Mouse (Mus musculus): ENCODE results near the gene Msrb3. TPM values are rescaled to one million over a fixed set of nuclear protein-coding genes. Genes with fewer than 3 reads are reported as not detected.
"Not testable (repeated sequence)": the region's sequence is repeated elsewhere in the genome, so short reads cannot be mapped to it uniquely, and the experiment has no call there.

The Msrb3 gene
- polyA plus RNA-seq, 1 experiment from 2014 or later = 31.4 TPM

DNA sequence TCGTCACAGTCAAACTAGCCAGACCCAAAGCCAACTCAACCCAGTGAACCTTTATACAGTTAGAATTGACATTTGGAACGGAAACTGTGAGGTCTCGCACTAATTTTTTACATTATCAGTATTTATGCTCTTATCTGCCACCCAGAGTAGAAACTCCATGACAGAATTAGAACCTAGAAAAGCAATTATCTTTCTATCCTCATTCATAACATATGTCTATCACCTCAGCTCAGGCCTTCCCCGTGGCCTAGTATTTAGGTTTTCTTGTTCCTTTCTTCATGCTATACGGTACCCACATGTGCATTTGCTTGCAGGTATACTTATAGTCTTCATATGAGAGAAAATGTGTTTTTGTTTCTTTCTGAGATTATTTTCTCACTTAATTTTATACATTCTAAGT is 146.4 kb downstream of the Msrb3 start:
- ATAC-seq (replicated peaks; ENCODE audit: insufficient number of reproducible peaks, low FRiP score, low TSS enrichment) = no peak
- Histone ChIP-seq H3K9me3 (replicated peaks; ENCODE audit: control insufficient read depth, low read length) (no peaks in the 10 kb centered on the region), H3K27ac (ENCODE audit: low read depth, low read length) (peak overlapping the region; percentile 94; the same call in 1 of the 2 replicates), H3K36me3 (ENCODE audit: control insufficient read depth, insufficient read depth, low read length) (no peaks in the 10 kb centered on the region), H3K4me2 (no peak overlapping the region), H3K4me3 (ENCODE audit: low read depth, low read length) (no peak overlapping the region), H3K4me1 (ENCODE audit: control insufficient read depth, insufficient read depth, low read length) (peaks cover 14% of the 10 kb centered on the region; the same call in 1 of the 2 replicates), H3K27me3 (ENCODE audit: control insufficient read depth, insufficient read depth, low read length) (no peaks in the 10 kb centered on the region), H3K9ac (ENCODE audit: low read depth, low read length) (no peak overlapping the region)
- 64% methylated on average over 5 of the region's 5 CpGs for WGBS (ENCODE audit: insufficient replicate concordance)

DNA sequence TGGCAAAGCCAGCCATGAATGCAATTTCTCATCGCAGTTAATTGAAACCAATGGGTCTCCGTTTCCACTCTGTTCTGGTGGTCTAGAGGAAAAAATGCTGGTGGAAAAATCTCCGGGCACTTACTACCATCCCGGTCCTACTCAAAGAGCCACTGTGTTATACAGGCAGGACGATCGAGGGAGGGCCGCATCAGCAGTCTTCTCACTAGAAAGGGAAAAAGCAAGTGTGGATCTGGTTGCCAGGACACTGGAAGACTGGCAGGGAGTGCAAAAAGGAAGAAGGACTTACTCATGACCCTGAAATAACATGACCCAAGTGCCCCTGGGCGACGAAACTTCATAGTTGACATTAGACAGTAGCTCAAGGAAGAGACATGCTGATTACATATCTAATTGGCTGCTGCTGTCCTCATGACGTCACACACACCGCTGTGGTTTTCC is 147.1 kb downstream of the Msrb3 start:
- H3K4me1 ChIP-seq (ENCODE audit: control insufficient read depth, insufficient read depth, low read length) = peaks cover 14% of the 10 kb centered on the region; the same call in 1 of the 2 replicates
- no peaks in the 10 kb centered on the region for H3K36me3 ChIP-seq (ENCODE audit: control insufficient read depth, insufficient read depth, low read length)
- WGBS (ENCODE audit: insufficient replicate concordance) = 30% methylated on average over 11 of the region's 11 CpGs
- ATAC-seq (replicated peaks; ENCODE audit: insufficient number of reproducible peaks, low FRiP score, low TSS enrichment) = peak; percentile 78
- no peak overlapping the region for H3K9ac ChIP-seq (ENCODE audit: low read depth, low read length)
- peak overlapping the region; percentile 94 for H3K27ac ChIP-seq (ENCODE audit: low read depth, low read length)
- H3K4me2 ChIP-seq = peak overlapping the region; percentile 22
- no peaks in the 10 kb centered on the region for H3K27me3 ChIP-seq (ENCODE audit: control insufficient read depth, insufficient read depth, low read length)
- no peak overlapping the region for H3K4me3 ChIP-seq (ENCODE audit: low read depth, low read length)
- H3K9me3 ChIP-seq (replicated peaks; ENCODE audit: control insufficient read depth, low read length) = no peaks in the 10 kb centered on the region

DNA sequence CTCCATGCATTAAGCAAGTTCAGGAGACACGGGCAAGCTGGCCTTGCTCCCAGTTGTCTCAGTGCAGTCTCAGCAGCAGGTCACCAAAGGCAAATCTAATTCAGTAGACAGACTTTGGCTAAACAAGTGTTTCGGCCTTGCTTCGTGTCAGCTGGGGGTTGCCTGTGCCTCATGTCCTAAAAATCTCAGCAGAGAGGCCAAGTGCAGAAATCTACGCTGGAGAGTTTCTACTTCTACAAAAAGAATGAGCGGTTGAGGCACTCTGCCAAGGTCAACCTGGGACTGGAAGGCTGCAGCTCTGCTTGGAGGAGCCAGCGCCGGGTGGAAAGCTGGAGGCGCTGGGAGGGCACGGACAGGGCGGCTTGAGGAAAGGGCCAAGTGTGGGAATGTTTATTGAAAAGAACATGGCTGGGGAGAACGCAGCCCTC is 147.6 kb downstream of the Msrb3 start:
- WGBS (ENCODE audit: insufficient replicate concordance) = 22% methylated on average over 11 of the region's 11 CpGs
- Histone ChIP-seq H3K27me3 (ENCODE audit: control insufficient read depth, insufficient read depth, low read length) (no peaks in the 10 kb centered on the region), H3K4me1 (ENCODE audit: control insufficient read depth, insufficient read depth, low read length) (peaks cover 14% of the 10 kb centered on the region; the same call in 1 of the 2 replicates), H3K27ac (ENCODE audit: low read depth, low read length) (peak overlapping the region; percentile 94), H3K9me3 (replicated peaks; ENCODE audit: control insufficient read depth, low read length) (no peaks in the 10 kb centered on the region), H3K9ac (ENCODE audit: low read depth, low read length) (no peak overlapping the region), H3K4me3 (ENCODE audit: low read depth, low read length) (no peak overlapping the region), H3K36me3 (ENCODE audit: control insufficient read depth, insufficient read depth, low read length) (no peaks in the 10 kb centered on the region), H3K4me2 (peak overlapping the region; percentile 22; the same call in 1 of the 2 replicates)
- peak; percentile 75; the same call in 1 of the 2 replicates for ATAC-seq (replicated peaks; ENCODE audit: insufficient number of reproducible peaks, low FRiP score, low TSS enrichment)

DNA sequence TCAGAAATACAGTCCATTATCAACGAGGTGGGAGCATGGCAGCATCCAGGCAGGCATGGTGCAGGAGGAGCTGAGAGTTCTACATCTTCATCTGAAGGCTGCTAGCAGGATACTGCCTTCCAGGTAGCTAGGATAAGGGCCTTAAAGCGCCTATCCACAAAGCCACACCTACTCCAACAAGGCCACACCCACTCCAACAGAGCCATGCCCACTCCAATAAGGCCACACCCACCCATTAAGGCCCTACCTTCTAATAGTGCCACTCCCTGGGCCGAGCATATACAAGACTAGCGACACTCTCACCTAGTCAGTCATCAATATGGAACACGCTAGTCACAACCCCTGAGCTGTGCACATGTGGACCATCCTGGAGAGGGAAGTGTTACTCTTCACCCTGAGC is 149.3 kb downstream of the Msrb3 start:
- not testable (repeated sequence) for H3K9me3 ChIP-seq (replicated peaks; ENCODE audit: control insufficient read depth, low read length); H3K9ac ChIP-seq (ENCODE audit: low read depth, low read length); H3K27ac ChIP-seq (ENCODE audit: low read depth, low read length); H3K27me3 ChIP-seq (ENCODE audit: control insufficient read depth, insufficient read depth, low read length); H3K4me3 ChIP-seq (ENCODE audit: low read depth, low read length); ATAC-seq (replicated peaks; ENCODE audit: insufficient number of reproducible peaks, low FRiP score, low TSS enrichment); H3K4me2 ChIP-seq; H3K36me3 ChIP-seq (ENCODE audit: control insufficient read depth, insufficient read depth, low read length)
- H3K4me1 ChIP-seq (ENCODE audit: control insufficient read depth, insufficient read depth, low read length) = peaks cover 17% of the 10 kb centered on the region
- 93% methylated on average over 5 of the region's 5 CpGs for WGBS (ENCODE audit: insufficient replicate concordance)

DNA sequence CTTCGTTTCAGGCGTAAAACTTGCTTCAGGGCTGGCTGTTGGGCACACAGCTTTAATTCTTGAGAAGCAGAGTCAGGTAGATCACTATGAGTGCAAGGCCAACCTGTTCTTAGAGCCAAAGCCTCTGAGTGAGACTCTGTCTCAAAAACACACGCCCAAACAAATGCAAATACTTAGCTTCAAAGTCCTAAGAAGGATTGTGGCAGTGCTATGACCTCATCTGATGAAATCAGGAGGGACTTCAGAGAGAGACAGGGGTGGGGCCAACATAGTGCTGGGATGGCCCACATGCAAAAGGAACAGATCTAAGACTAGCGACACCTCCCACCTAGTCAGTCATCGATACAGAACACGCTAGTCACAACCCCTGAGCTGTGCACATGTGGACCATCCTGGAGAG is 150.7 kb downstream of the Msrb3 start:
- peaks cover 17% of the 10 kb centered on the region for H3K4me1 ChIP-seq (ENCODE audit: control insufficient read depth, insufficient read depth, low read length)
- H3K27ac ChIP-seq (ENCODE audit: low read depth, low read length) = no peak overlapping the region
- H3K4me3 ChIP-seq (ENCODE audit: low read depth, low read length) = no peak overlapping the region
- H3K36me3 ChIP-seq (ENCODE audit: control insufficient read depth, insufficient read depth, low read length) = no peaks in the 10 kb centered on the region
- H3K4me2 ChIP-seq = no peak overlapping the region
- no peaks in the 10 kb centered on the region for H3K27me3 ChIP-seq (ENCODE audit: control insufficient read depth, insufficient read depth, low read length)
- H3K9me3 ChIP-seq (replicated peaks; ENCODE audit: control insufficient read depth, low read length) = no peaks in the 10 kb centered on the region
- no peak overlapping the region for H3K9ac ChIP-seq (ENCODE audit: low read depth, low read length)
- WGBS (ENCODE audit: insufficient replicate concordance) = 83% methylated on average over 6 of the region's 6 CpGs
- ATAC-seq (replicated peaks; ENCODE audit: insufficient number of reproducible peaks, low FRiP score, low TSS enrichment) = no peak

DNA sequence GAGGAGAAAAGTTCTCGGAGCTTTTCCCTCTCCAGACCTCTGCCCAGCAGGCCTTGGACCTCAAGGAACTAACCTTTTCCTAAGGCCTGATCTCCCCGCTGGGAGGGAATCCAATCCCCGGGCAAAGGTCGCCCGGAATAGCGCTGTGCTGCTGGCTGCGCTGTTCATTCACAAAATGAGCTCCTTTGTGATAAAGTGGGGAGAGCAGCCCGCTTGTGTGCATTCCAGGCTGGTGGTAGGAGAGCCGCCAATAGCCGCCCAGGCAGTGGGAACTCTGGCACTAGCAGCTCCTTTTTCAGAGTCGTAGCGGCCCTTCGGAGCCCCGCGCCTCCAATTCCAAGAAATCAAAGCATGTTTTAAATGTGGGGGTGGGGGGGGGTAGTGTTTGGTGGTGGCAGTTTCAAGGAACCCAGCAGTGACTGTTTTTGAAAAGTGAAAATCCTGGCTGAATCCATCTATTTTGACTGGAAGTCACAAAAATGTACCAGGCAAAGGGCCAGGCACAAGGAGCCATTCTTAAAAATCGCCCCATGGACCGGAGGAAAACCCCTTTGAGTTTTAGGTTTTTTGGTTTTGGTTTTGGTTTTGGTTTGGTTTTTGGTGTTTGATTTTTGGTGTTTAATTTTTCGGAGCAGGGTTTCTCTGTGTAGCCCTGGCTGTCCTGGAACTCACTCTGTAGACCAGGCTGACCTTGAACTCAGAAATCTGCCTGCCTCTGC is 153.6 kb downstream of the Msrb3 start:
- peaks cover 4% of the 10 kb centered on the region for H3K4me1 ChIP-seq (ENCODE audit: control insufficient read depth, insufficient read depth, low read length)
- WGBS (ENCODE audit: insufficient replicate concordance) = 9% methylated on average over 18 of the region's 18 CpGs
- ATAC-seq (replicated peaks; ENCODE audit: insufficient number of reproducible peaks, low FRiP score, low TSS enrichment) = peak; percentile 63; the same call in 1 of the 2 replicates

DNA sequence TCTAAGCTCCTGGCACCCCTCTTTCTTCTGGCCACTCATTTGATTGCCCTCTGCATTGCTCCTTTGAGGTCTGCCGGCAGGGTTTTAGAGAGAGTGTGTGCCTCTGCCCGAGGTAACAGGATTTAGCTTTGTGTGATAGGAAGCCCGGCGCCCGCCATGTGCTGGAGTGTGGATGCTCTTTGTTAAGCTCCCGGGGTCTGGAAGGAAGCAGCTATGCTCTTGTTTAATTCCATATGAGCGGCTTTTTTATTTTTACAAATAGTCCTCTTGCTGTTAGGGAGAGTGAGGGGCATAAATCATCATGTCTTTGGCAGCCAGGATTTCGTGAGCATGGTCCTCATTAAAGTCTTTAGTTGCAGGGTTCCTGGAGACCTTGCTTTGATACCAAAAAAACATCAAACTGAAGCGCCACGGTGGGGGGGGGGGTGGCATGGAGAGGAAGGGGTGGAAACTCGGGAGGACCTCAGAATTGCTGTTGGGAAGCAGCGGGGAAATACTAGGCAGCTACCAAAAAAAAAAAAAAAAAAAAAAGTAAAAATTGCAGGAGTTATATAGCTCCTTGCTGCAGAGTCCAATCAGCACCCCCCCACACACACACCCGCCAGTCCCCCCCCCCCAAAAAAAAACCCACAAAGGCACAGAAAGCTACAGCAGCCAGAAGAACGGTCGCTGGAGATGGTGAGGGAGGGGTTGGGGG is 154.3 kb downstream of the Msrb3 start:
- H3K9me3 ChIP-seq (replicated peaks; ENCODE audit: control insufficient read depth, low read length) = no peaks in the 10 kb centered on the region
- no peaks in the 10 kb centered on the region for H3K36me3 ChIP-seq (ENCODE audit: control insufficient read depth, insufficient read depth, low read length)
- peak overlapping the region; percentile 22 for H3K4me3 ChIP-seq (ENCODE audit: low read depth, low read length)
- peak overlapping the region; percentile 57 for H3K9ac ChIP-seq (ENCODE audit: low read depth, low read length)
- 4% methylated on average over 15 of the region's 15 CpGs for WGBS (ENCODE audit: insufficient replicate concordance)
- H3K4me2 ChIP-seq = peak overlapping the region; percentile 58
- no peak for ATAC-seq (replicated peaks; ENCODE audit: insufficient number of reproducible peaks, low FRiP score, low TSS enrichment)
- H3K27ac ChIP-seq (ENCODE audit: low read depth, low read length) = peak overlapping the region; percentile 82
- H3K27me3 ChIP-seq (ENCODE audit: control insufficient read depth, insufficient read depth, low read length) = no peaks in the 10 kb centered on the region
- peaks cover 4% of the 10 kb centered on the region for H3K4me1 ChIP-seq (ENCODE audit: control insufficient read depth, insufficient read depth, low read length)

More for the DNA sequence above, 153.6 kb downstream of the Msrb3 start:
- Histone ChIP-seq H3K4me3 (ENCODE audit: low read depth, low read length) (peak overlapping the region; percentile 22), H3K4me2 (peak overlapping the region; percentile 58), H3K27ac (ENCODE audit: low read depth, low read length) (peak overlapping the region; percentile 82), H3K36me3 (ENCODE audit: control insufficient read depth, insufficient read depth, low read length) (no peaks in the 10 kb centered on the region), H3K27me3 (ENCODE audit: control insufficient read depth, insufficient read depth, low read length) (no peaks in the 10 kb centered on the region), H3K9ac (ENCODE audit: low read depth, low read length) (peak overlapping the region; percentile 52), H3K9me3 (replicated peaks; ENCODE audit: control insufficient read depth, low read length) (no peaks in the 10 kb centered on the region)

DNA sequence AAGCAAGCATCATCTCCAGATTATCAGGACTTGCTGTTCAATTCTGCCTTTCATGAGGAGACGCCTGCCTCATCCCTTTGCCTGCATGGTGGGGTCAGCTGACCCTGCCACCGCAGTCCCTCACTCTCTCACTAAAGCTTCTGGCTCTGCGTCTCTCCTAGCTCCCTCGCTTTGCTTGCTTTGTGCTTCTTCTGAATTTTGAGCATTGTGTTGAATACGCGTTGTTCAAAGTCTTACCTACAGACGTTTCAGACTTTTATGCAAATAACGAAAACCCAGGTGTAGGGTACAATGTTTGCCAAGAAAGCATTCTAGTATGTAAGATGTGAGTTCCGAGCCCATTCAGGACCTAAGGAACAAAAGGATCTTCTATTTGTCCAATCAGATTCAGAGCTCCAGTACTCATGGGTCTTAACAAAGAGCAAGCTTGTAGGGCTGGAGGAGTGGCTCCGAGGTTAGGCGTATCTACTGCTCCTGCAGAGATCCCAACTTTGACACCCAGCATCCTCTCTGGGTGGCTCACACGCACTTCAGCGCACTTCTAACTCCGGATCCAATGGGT is 162.3 kb downstream of the Msrb3 start:
- H3K4me3 ChIP-seq (ENCODE audit: low read depth, low read length) = peak overlapping the region; percentile 25; the same call in 1 of the 2 replicates
- 28% methylated on average over 14 of the region's 14 CpGs for WGBS (ENCODE audit: insufficient replicate concordance)
- H3K4me1 ChIP-seq (ENCODE audit: control insufficient read depth, insufficient read depth, low read length) = no peaks in the 10 kb centered on the region
- H3K9me3 ChIP-seq (replicated peaks; ENCODE audit: control insufficient read depth, low read length) = no peaks in the 10 kb centered on the region
- H3K4me2 ChIP-seq = peak overlapping the region; percentile 64
- no peak overlapping the region for H3K9ac ChIP-seq (ENCODE audit: low read depth, low read length)
- H3K36me3 ChIP-seq (ENCODE audit: control insufficient read depth, insufficient read depth, low read length) = no peaks in the 10 kb centered on the region
- no peaks in the 10 kb centered on the region for H3K27me3 ChIP-seq (ENCODE audit: control insufficient read depth, insufficient read depth, low read length)
- no peak overlapping the region for H3K27ac ChIP-seq (ENCODE audit: low read depth, low read length)
- ATAC-seq (replicated peaks; ENCODE audit: insufficient number of reproducible peaks, low FRiP score, low TSS enrichment) = no peak
